Mouse (Mus musculus) hindbrain, embryonic 10.5 days (tissue): ENCODE data around the gene Syt2. TPM values are rescaled to one million over a fixed set of nuclear protein-coding genes. Genes with fewer than 3 reads are reported as not detected.

Source experiments
- DNase-seq: peaks from one replicate; pipeline ENCODE4 v3.0.0-alpha.2; 2017; ENCODE audit warnings: low spot score
- H3K27ac ChIP-seq: fragments of 300-500 bp; sonication (generic); 2 replicates; pipeline ENCODE4 v1.5.1; 2016; ENCODE audit warnings: mild to moderate bottlenecking, moderate library complexity
- H3K27me3 ChIP-seq: fragments of 300-500 bp; sonication (generic); 2 replicates; pipeline ENCODE4 v1.6.1; 2016; ENCODE audit warnings: mild to moderate bottlenecking; ENCODE audit not compliant: poor library complexity, insufficient read depth, severe bottlenecking
- H3K36me3 ChIP-seq: fragments of 300-500 bp; sonication (generic); 2 replicates; pipeline ENCODE4 v1.6.1; 2016; ENCODE audit warnings: mild to moderate bottlenecking, moderate library complexity
- H3K4me1 ChIP-seq: fragments of 300-500 bp; sonication (generic); replicated peaks from 2 replicates; pipeline ENCODE4 v1.6.1; 2016; ENCODE audit warnings: mild to moderate bottlenecking
- H3K4me3 ChIP-seq: fragments of 300-500 bp; sonication (generic); 2 replicates; pipeline ENCODE4 v1.5.1; 2016; ENCODE audit warnings: mild to moderate bottlenecking, moderate library complexity
- H3K9me3 ChIP-seq: fragments of 300-500 bp; sonication (generic); 2 replicates; pipeline ENCODE4 v1.6.1; 2016; ENCODE audit warnings: mild to moderate bottlenecking, moderate library complexity
- WGBS: fragments of 180-500 bp; shearing (Covaris S2); methylation state at CpG from one replicate; pipeline ENCODE4 v1.1.7; 2016; 5-methylcytosine and 5-hydroxymethylcytosine counted together
- polyA plus RNA-seq: library from polyadenylated mRNA; unstranded; fragments of >200 nt; fragmentation: Nextera tagmentation; extraction: Ambion mirVana; gene quantifications from 2 replicates; pipeline ENCODE4 v1.2.1, GENCODE M21; 2016

The Syt2 gene
- polyA plus RNA-seq, 1 experiment from 2014 or later: 4.8 TPM

- 0 out of 2 replicates have a peak overlapping the region, but pooled peaks have one; percentile 53 for H3K27ac ChIP-seq
- 80% methylated on average over 9 of the region's 9 CpGs for WGBS
- peaks cover 5% of the 10 kb centered on the region; the same call in 1 of the 2 replicates for H3K9me3 ChIP-seq
- peaks cover 24% of the 10 kb centered on the region for H3K36me3 ChIP-seq
- H3K27me3 ChIP-seq: peaks cover 6% of the 10 kb centered on the region; the same call in 1 of the 2 replicates
- peaks cover 16% of the 10 kb centered on the region for H3K4me1 ChIP-seq
- no peak for DNase-seq
- no peak overlapping the region for H3K4me3 ChIP-seq
Observed at GRCm38 (mm10) chr1:134737463-134737862, 91.0 kb downstream of the Syt2 start.

GRCm38 (mm10) chr1:134741433-134741832, 95.0 kb downstream of the Syt2 start:
- peaks cover 59% of the 10 kb centered on the region for H3K36me3 ChIP-seq
- peak overlapping the region; percentile 64; the same call in 1 of the 2 replicates for H3K27ac ChIP-seq
- H3K4me1 ChIP-seq: peaks cover 8% of the 10 kb centered on the region; the same call in 1 of the 2 replicates
- DNase-seq: peak; percentile 37
- WGBS: 78% methylated on average over 6 of the region's 6 CpGs
- H3K27me3 ChIP-seq: peaks cover 7% of the 10 kb centered on the region; the same call in 1 of the 2 replicates
- no peak overlapping the region for H3K4me3 ChIP-seq
- H3K9me3 ChIP-seq: no peaks in the 10 kb centered on the region

GRCm38 (mm10) chr1:134741946-134742661, 95.6 kb downstream of the Syt2 start:
- Histone ChIP-seq H3K27me3 (0 out of 2 replicates have a peak, but pooled peaks cover 9% of the 10 kb centered on the region), H3K27ac (0 out of 2 replicates have a peak overlapping the region, but pooled peaks have one; percentile 64), H3K36me3 (peaks cover 66% of the 10 kb centered on the region), H3K4me3 (no peak overlapping the region), H3K9me3 (no peaks in the 10 kb centered on the region), H3K4me1 (peaks cover 8% of the 10 kb centered on the region; the same call in 1 of the 2 replicates)
- WGBS: 78% methylated on average over 7 of the region's 7 CpGs
- DNase-seq: no peak

DNA sequence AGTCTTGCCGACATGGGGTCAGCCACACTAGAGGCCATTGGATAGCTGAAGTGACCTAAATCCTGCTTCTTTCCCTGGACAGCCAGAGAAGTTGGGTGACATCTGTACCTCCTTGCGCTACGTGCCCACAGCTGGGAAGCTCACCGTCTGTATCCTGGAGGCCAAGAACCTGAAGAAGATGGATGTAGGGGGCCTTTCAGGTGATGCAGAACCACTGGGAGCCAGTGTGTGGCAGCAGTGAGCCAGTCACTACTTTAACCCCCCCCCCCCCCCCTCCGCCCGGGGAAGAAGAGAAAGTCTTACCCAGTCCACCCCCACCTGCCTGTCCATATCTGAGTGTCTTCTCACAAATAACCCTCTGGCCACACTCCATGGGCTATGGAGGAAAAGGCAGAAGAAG, 99.2 kb downstream of the Syt2 start:
- peak; percentile 38 for DNase-seq

DNA sequence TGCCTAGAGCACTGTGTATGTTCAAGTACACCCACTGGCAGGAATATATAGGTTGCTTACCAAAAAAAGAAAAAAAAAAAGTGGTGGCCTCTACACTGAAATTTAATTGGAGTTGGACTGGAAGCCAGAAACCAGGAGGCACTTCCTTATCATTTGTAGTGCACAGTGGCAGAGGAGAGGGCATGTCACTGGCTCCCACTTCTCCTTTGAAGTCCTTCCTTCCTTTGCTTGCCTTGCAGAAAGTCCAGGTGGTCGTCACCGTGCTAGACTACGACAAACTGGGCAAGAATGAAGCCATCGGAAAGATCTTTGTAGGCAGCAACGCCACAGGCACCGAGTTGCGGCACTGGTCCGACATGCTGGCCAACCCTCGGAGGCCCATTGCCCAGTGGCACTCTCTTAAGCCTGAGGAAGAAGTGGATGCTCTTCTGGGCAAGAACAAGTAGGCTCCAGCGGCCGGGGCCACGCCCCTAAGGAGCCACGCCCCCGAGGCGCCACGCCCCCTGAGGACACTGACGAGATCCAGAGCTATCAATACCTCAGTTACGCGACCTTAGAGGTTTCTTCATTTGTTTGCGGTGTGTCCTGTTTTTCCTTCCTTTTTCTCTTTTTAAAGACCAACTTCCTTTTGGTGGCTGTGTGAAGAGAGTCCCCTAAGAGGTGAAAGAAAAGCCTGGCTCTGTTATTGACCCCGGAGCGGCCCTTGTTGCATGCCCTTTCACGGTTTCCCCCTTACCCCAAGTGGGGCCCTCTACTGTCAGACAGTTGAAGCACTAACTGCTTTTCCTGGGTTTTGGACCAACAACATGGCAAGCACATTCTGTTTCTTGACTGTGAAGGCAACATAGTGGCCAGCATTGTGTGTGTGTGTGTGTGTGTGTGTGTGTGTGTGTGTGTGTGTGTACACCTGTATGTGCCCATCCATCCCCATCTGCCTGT, 101.0 kb downstream of the Syt2 start:
- no peak overlapping the region for H3K27ac ChIP-seq
- H3K9me3 ChIP-seq: no peaks in the 10 kb centered on the region
- peak overlapping the region; percentile 16 for H3K4me3 ChIP-seq
- DNase-seq: peak; percentile 54
- H3K27me3 ChIP-seq: peaks cover 17% of the 10 kb centered on the region; the same call in 1 of the 2 replicates
- WGBS: 18% methylated on average over 23 of the region's 23 CpGs
- peaks cover 67% of the 10 kb centered on the region for H3K36me3 ChIP-seq
- H3K4me1 ChIP-seq: peaks cover 8% of the 10 kb centered on the region

More for the DNA sequence above, 99.2 kb downstream of the Syt2 start:
- Histone ChIP-seq H3K27me3 (peaks cover 15% of the 10 kb centered on the region; the same call in 1 of the 2 replicates), H3K27ac (no peak overlapping the region), H3K36me3 (peaks cover 86% of the 10 kb centered on the region), H3K9me3 (no peaks in the 10 kb centered on the region), H3K4me1 (peaks cover 8% of the 10 kb centered on the region), H3K4me3 (no peak overlapping the region)
- WGBS: 60% methylated on average over 5 of the region's 6 CpGs

GRCm38 (mm10) chr1:134749889-134750288, 103.4 kb downstream of the Syt2 start:
- Histone ChIP-seq H3K9me3 (no peaks in the 10 kb centered on the region), H3K4me1 (peaks cover 25% of the 10 kb centered on the region), H3K36me3 (peaks cover 44% of the 10 kb centered on the region), H3K4me3 (no peak overlapping the region), H3K27ac (no peak overlapping the region), H3K27me3 (peaks cover 20% of the 10 kb centered on the region; the same call in 1 of the 2 replicates)
- 88% methylated on average over 7 of the region's 7 CpGs for WGBS
- no peak for DNase-seq

DNA sequence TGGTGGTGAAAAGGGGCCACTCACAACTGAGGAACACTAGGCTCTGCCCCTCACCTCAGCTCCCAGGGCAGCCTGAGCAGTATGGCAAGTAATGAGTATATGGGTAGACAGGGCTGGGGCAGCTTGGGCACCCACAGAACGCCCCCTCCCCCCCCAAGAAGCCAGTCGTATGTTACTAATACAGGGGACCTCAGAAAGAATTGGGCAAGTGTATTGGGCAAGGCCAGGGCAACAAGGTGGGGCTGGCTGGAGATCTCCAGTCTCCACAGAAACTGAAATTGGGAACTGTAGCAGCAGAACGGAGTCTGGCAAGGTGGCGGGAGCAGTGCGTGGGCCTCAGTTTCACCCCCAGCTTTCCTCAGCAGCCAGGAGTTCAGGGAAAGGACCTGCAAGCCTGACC, 106.0 kb downstream of the Syt2 start:
- Histone ChIP-seq H3K27ac (peak overlapping the region; percentile 23; the same call in 1 of the 2 replicates), H3K4me1 (peaks cover 47% of the 10 kb centered on the region), H3K4me3 (no peak overlapping the region), H3K27me3 (peaks cover 11% of the 10 kb centered on the region; the same call in 1 of the 2 replicates), H3K36me3 (peaks cover 18% of the 10 kb centered on the region; the same call in 1 of the 2 replicates), H3K9me3 (no peaks in the 10 kb centered on the region)
- no peak for DNase-seq
- 87% methylated on average over 5 of the region's 5 CpGs for WGBS

DNA sequence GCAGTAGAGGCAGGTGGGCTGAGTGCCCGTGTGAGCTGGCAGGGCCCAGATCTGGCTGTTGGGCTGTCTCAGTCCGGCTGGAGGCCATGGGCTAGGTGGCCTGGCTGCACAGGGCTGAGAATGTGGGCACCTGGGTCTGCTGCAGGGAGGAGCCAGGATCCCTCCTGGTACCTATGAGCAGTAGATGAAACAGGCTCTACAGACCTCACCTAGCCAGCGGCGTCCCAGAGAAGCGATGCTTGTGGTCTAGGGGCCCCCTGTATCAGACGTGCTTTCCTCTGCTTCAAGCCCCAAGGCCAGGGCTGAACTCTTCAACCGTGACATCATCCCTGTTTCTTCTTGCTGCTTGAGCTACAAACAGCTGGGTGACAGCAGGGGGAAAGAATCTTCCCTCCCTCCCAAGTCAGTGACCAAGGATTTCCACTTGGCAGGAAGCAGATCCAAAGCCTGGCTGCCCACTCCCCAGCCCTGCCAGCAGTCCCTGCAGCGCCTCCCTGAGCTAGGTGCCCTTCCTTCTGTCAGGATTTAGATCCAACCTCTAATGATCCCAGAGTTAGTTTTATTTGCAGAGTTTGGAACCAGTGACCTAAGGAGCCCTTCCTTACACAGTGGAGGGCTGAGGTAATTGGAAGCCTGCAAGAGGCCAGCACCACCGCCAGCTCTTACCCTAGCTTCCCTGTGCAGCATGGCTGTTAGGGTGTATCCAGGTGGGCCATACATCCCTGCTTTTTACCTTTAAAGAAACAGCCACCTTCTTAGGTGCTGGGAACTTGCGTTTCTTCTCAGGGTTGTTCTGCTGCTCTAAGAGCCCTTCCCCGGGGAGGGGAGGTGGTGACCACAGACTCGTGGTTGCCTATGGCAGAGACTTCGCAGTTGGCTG, 107.5 kb downstream of the Syt2 start:
- H3K27me3 ChIP-seq: 0 out of 2 replicates have a peak, but pooled peaks cover 5% of the 10 kb centered on the region
- peaks cover 46% of the 10 kb centered on the region for H3K4me1 ChIP-seq
- no peaks in the 10 kb centered on the region for H3K9me3 ChIP-seq
- no peak overlapping the region for H3K4me3 ChIP-seq
- WGBS: 71% methylated on average over 13 of the region's 13 CpGs
- no peak for DNase-seq
- peaks cover 3% of the 10 kb centered on the region; the same call in 1 of the 2 replicates for H3K36me3 ChIP-seq
- H3K27ac ChIP-seq: peak overlapping the region; percentile 35; the same call in 1 of the 2 replicates

DNA sequence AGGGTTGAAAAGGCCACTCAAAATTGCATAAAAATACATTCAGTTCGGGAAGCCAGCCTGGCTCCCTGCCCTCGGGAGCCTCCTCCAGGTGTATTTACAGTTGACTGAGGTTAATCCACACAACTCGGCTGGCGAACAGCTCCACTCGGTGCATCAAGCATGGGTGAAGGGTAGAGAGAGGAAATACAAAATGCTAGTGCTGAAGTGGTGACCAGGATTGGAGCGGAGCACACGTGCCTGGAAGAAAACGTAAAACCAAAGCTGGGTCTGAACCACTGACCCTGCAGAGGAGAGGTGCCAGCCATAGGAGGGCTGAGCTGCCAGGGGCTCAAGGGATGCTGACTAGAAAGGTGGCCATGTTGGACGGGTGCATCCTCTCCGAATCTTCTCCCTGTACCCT, 108.3 kb downstream of the Syt2 start:
- no peak overlapping the region for H3K4me3 ChIP-seq
- H3K27me3 ChIP-seq: 0 out of 2 replicates have a peak, but pooled peaks cover 5% of the 10 kb centered on the region
- 86% methylated on average over 10 of the region's 10 CpGs for WGBS
- 0 out of 2 replicates have a peak, but pooled peaks cover 4% of the 10 kb centered on the region for H3K36me3 ChIP-seq
- no peak for DNase-seq
- peaks cover 46% of the 10 kb centered on the region for H3K4me1 ChIP-seq
- no peaks in the 10 kb centered on the region for H3K9me3 ChIP-seq
- H3K27ac ChIP-seq: no peak overlapping the region

GRCm38 (mm10) chr1:134755548-134756189, 109.2 kb downstream of the Syt2 start:
- Histone ChIP-seq H3K4me3 (no peak overlapping the region), H3K36me3 (0 out of 2 replicates have a peak, but pooled peaks cover 4% of the 10 kb centered on the region), H3K9me3 (no peaks in the 10 kb centered on the region), H3K4me1 (peaks cover 46% of the 10 kb centered on the region), H3K27ac (peak overlapping the region; percentile 18; the same call in 1 of the 2 replicates), H3K27me3 (0 out of 2 replicates have a peak, but pooled peaks cover 5% of the 10 kb centered on the region)
- 59% methylated on average over 13 of the region's 13 CpGs for WGBS
- no peak for DNase-seq

DNA sequence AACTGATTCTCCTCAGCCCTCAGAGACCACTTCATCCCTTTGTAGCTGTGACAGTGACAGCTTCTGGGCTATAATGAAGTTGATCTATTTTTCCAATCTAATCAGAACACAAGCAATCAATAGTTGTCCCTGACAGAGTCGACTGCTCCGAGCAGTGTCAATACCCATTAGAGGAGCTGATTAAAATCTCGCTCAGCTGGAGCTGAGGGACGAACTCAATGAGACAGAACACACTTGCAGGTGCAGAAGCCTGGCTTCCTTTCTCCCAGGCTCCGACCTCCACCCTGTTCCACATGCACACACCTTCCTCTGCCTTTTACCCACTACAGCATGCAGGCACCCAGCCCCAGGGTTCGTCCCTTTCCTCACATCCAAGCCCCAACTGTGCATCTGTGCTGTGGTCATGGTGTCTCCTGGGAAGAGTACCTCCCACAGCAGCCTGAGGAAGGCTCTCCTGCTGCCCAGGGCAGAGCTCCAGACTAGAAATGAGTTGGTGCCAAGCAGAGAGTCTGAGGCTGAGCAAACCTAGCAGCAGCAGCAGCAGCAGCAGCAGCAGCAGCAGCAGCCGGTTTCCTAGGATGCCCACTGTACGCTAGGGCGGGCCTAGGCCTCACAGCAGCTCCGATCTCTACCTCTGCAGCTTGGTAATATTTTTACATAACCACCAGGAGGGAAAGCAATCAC, 109.9 kb downstream of the Syt2 start:
- Histone ChIP-seq H3K4me3 (no peak overlapping the region), H3K9me3 (no peaks in the 10 kb centered on the region), H3K36me3 (0 out of 2 replicates have a peak, but pooled peaks cover 4% of the 10 kb centered on the region), H3K4me1 (peaks cover 46% of the 10 kb centered on the region), H3K27me3 (0 out of 2 replicates have a peak, but pooled peaks cover 5% of the 10 kb centered on the region), H3K27ac (peak overlapping the region; percentile 79)
- 70% methylated on average over 10 of the region's 10 CpGs for WGBS
- no peak for DNase-seq
